Mouse (Mus musculus) adrenal gland, postnatal 10 days (tissue): Measurements from ENCODE around the gene Tcp1. TPM values are rescaled to one million over a fixed set of nuclear protein-coding genes. Genes with fewer than 3 reads are reported as not detected.
"Not testable (repeated sequence)": the region's sequence is repeated elsewhere in the genome, so short reads cannot be mapped to it uniquely, and the experiment has no call there.

Source experiments
- DNase-seq: peaks from one replicate; pipeline ENCODE4 v3.0.0; 2021; ENCODE audit warnings: mixed read lengths
- long read RNA-seq, 2 experiments: library from polyadenylated mRNA; stranded (forward); transcript quantifications; one replicate each; pipeline ENCODE4 v2.0.0; 2021
- total RNA-seq, 2 experiments: library from RNA; stranded (reverse); gene quantifications; 2 replicates each; pipeline ENCODE4 v1.2.3; 2021

Tcp1 gene
- total RNA-seq: 100 to 1,000 TPM; 235 to 266 TPM
- long read RNA-seq, experiment 1, transcript Tcp1-201 (11 exons, 1,902 nt): minor isoform, 9 of 335 reads
- long read RNA-seq, experiment 1, transcript Tcp1-209 (12 exons, 2,446 nt): major isoform, 273 of 335 reads
- long read RNA-seq, experiment 1, partial matches to known transcripts: 42 of 335 reads
- long read RNA-seq, experiment 1, other reads (novel, unspliced or antisense): 6 of 335 reads
- long read RNA-seq, experiment 2, transcript Tcp1-209 (12 exons, 2,446 nt): major isoform, 122 of 161 reads
- long read RNA-seq, experiment 2, partial matches to known transcripts: 33 of 161 reads
- long read RNA-seq, experiment 2, other reads (novel, unspliced or antisense): 6 of 161 reads

DNA sequence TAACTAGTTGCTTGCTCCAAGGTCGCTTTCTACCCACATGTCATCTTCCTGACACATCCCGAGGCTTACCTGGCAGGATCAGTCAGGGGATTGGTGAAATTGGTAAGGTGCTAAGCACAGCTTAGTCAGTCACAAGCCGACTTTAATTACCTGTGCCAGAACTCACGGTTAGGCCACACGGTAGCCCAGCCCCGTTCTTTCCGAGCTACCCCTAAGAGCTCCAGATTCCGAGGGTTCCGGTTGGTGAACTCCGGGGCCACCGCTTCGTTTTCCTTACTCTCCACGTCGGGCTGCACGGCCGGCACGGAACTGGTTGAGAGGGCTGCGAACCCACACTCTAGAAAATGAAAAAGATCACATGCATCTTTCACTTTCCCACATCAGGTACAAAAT is at the start of gene Tcp1:
Gene Tcp1 (plus strand): TSS at position 214 of the 393 bp plus-strand sequence.
- DNase-seq: peak; percentile 47

DNA sequence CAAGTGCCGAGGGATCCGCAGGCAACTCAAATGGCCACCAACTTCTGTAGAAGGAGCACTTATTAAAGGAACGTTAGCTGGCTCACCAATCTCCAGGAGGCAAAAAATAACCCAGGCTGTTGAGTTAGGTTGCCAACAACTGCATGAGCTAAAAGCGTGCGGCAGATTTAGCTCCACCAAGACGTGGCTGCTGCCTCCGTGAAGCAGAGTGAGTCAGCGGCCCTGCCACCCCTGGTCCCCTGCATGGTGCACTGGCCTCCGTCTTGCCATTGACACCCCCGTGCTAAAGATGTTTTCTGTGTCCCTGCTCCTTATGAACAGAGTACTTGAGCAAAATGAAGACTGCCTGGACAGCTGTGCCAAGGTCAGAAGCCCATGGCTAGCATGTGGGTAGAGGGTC is 48.6 kb upstream of the Tcp1 start:
- no peak for DNase-seq

DNA sequence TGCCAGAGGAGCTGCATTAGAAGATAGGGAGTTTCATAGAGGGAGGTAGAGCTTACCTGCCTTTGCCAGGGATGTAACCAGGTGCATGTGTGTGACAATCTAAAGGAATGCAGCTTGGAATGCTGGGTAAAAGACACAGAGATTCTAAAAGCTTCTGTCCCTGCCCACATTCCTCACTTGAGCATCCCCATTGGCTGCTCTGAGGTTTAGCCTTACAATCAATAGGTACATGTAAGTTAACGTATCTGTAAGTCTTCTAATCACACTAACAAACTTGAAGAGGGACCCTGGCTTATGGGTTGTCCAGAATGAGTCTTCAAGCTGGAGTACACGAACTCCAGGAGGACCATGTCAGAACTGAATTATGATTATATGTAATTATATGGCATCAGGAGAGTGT is 47.5 kb upstream of the Tcp1 start, which contains the start of gene Mas1:
Gene Mas1 (minus strand): TSS at position 101 of the 400 bp plus-strand sequence.
- no peak for DNase-seq

DNA sequence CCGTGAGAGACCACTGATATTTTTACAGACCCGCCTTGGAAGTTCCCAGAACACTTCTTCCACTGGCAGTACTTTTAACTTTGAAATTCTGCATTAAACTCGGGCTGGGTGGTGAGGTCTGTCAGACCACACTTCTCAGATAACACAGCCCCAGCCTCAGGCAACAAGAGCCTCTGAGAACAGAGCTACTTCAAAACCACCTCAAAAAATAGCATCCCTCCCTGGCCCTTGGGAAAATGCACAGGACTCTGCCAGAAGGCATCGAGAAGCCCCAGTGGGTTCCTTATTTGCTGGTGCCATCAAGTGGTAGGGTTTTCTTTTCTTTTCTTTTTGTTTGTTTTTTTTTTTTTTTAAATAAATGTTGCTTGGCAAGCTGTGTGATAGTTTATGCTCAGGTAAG is 46.9 kb upstream of the Tcp1 start:
- no peak for DNase-seq

DNA sequence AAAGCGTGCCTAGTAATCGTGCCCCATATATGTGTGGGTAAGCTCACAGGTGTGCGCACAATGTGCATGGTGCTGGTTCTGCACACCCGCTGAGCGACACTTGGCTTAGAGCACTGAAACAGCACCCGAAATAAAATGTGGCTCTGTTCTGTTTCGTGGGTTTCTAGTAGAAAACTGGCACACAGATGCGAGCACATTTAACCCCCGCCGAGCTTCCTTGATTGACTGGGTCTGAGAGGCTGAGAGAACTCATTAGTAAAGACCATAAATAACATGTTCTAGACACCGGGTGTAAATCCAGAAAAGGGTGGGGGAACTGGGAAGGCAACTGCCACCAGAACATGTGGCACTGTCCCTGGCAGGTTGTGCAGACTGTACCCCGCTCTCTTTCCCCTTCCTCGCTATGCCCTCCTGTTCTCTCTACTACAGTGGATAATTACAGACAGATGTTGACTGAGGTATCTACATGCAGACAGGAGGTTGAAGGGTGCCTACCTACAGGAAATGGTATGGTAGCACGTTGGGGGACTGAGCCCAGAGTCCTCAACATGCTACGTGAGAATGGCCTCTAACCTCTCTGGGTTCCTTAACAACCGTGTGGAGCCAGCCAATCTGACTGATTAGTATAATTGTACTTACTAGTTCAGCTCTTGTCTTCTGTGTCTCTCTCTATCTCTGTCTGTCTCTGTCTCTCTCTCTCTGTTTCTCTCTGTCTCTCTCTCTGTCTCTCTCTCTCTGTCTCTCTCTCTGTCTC is 43.0 kb upstream of the Tcp1 start:
- DNase-seq: no peak

DNA sequence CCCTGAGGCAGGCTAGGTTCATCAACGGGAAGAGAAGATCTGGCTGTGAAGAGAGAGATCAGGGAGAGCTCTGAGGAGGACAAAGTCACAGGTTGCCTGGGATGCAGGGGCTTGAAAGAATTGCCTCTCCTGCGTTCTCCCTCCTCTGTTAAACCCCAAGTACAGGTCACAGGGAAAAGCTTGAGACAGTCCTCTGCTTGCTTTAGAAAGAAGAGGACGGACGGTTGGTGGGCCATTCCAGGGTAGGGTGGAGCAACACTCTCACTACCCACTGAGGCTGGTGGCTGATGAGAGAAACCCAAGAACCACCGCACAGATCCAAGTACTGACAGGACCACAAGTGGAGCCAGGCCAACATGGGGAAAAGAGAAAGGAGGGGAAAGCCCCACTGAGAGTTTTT is 39.8 kb upstream of the Tcp1 start, which contains the start of gene Mrgprh:
Gene Mrgprh (plus strand): TSS at position 301 of the 400 bp plus-strand sequence.
- DNase-seq: no peak

DNA sequence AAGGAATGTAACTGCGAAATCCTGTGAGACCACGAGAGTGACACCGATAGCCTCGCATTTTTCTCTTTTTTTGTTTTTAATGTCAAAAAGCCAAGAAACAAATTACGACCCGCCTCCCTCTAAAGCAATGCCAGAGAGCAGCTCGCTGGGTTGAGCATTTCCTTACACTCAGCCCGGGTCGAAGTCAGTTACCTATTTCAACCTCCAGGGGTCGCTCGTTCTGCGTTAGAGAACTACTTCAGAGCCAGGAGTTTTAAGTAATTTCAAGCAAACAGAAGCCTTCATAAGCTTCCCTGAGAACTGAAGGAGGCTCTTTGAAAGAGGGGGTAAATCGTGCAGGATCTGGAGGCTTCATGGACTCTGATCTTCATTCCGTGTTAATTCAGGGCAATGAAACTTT is 35.3 kb upstream of the Tcp1 start:
- DNase-seq: peak; percentile 86

DNA sequence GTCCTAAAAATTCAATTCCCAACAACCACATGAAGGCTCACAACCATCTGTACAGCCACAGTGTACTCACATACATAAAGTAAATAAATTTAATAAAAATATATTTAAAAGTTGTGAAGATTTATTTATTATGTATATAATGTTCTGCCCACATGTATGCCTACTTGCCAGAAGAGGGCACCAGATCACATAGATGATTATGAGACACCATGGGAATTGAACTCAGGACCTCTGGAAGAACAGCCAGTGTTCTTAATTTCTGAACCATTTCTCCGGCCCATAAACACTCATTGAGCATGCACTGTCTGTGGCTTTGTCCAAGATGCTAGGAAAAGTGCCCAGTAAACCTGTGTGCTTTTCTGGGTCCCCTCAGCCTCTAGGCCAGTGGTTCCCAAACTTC is 34.3 kb upstream of the Tcp1 start:
- no peak for DNase-seq

DNA sequence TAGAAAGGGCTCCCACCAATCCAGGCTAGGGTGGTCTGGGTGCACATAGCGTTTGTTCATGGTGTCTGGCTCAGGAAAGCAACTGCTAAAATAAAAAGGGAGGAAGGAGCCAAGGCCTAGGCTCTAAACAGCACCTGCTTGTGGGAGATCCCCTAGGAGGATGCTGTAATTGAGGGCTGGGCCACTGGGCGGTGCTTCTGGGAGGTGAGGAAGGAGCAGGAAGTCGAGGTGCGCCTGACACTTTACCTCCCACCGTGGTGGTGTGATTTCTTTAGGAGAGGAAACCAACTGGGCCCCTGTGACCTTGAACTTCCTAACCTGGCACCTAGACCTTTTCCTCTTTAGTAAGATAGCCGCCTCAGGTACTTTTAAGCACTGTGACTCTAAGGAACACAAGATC is 28.9 kb upstream of the Tcp1 start:
- peak; percentile 27 for DNase-seq

DNA sequence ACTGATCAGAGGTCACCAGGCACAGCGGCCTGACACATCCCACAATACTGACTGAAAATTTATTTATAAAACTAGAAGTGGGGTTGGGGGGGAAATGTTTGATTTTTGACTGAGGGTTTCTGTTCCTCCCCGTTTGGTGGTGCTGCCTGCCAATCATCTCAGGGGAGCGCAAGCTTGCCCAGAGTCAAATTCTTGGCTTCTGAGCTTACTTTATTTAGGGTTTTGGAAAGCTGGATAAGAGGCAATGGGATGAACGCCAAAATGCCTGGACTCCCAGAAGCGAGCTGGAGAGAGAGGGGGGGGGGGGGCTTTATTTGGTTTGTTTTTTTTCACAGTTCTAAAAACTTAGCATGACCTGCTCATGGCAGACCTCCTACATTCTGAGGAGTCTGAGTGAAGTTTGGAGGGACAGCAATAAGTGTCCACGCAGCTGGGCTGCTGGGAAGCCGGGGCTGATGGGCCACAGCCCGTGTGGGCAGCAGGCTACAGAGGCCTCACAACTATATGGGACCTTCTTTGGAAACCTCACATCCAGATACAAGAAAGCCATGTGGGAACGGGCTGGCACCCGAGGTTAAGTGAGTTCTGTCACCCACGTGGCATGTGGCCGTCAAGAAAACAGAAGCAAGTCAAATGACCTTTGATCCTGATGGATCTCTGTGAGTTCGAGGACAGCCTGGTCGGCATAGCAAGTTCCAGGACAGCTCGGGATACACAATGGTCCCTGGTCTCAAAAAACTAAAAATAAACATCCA is 28.3 kb upstream of the Tcp1 start:
- DNase-seq: peak; percentile 38

DNA sequence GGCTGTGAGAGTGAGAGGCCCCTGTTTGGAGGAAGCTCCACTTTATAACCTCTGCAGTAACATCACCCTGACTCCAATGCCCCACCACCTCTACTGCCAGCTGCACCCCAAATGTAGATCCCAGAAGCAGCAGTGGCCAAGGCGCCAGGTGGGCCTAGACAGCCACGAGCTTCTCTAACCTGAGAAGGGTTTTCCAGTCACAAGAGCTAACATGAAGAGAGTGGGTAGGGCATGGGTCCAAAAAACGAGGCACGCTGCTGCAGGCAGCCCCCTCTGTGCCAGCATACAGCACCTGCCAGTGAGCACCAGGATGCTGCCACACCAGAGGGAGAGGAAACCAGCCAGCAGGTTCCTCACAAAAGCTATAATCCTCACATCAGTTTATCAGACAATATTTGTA is 24.4 kb upstream of the Tcp1 start:
- DNase-seq: no peak

DNA sequence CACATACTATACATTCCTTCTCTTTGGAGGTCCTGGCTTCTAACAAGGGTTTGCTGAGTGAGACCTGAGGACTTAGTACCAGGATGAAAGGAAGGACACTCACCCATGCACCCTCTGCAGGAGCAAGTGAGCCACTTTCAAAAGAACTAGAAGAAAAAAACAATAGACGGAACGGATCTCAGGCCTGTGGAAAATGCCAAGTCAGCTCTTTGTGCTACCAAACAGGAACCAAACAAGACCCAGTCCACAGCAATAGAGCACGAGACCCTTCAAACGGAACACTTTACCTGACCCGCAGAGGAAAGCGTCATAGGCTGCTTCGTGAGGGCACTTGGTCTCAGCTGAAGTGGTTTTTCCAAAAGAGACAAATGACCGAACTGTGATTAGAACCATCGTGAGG is 23.5 kb upstream of the Tcp1 start:
- DNase-seq: no peak

DNA sequence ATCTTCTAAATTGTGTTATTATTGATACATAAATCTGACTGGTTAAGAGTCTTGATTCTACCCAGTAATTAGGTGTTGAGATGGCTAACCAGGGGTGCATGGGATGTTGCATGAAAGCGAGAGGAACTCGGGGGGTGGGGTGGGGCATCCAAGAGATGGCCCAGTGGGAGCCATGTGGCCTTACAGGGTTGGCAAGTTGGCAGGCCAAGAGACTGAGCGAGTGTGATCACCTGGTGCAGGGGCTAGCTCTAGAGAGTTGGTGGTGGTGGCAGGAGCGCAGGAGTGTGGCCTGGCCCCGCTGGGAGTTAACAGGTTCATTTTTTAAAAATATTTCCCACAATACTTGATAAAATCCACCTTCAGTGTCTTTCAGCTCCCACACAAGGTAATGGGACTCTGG is 17.8 kb upstream of the Tcp1 start:
- no peak for DNase-seq

DNA sequence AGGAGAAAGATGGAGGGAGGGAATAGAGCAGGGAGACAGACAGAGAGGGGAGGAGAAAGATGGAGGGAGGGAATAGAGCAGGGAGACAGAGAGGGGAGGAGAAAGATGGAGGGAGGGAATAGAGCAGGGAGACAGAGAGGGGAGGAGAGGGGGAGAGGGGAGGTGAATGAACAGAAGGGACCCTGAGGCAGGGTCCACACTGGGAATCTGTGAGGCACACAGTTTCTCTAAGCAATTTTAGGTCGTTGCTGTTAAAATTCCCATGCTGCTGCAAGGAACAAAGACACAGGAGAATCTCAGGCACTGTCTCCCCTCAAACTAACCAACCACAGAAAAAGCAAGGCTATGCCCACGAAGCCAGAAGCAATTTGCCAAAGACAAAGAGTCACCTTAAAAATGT is 16.9 kb upstream of the Tcp1 start:
- DNase-seq: not testable (repeated sequence)

DNA sequence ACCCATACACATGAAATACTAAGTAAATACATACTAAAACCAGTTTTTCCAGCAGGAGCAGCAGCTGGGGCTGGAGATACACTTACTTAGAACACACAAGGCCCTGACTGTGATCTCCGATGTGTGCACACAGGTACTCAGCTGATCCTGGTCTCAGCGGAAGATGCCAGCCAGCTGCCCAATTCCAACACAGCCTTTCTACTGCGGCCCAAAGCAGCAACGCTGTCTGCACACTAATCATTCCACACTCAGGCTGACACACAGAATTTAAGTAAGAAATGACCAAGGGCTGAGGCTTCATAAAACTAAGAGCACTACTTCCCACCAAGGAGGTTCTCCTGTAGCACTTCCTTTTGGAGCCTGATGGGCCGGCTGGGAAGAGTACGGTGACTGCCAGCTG is 13.2 kb upstream of the Tcp1 start:
- no peak for DNase-seq

DNA sequence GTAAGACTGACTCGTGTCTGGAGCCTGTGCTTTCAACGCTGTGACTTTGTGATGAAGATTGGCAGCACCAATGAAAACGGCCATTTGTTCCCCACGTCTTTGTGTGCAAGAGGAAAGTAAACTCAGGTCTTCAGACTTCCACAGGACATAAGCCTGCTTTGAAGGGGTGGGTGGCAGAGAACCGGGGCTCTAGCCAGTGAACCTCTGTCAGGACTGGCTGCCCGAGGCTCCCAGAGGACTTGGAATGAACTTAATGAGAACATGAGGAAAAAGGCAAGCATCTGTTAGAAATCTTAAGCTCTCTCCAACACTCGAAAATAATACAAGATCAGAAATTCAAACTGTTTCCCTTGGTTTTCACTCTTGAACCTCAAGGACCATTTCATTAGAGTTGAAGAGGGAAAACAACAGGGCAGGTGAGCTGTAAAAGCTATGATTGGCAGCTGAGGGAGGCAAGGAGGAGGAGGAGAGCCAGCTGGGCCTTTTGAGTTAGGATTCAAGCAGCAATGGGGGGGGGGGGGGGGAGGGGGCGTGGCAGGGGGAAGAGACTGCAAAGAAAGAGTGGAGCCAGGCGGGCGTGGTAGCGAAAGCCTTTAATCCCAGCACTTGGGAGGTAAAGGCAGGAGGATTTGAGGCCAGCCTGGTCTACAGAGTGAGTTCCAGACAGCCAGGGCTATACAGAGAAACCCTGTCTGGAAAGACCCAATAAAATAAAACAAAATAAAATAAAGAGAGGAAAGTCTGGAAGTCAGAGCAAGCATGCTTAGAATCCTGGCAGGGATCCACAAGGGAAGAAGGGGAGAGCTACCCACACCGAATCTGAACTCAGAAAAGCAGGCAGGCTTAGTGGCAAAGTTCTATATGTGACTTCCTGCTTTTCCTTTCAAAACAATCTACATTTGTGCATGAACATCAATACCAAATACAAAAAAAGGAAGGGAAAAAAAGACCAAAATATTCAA is 11.8 kb upstream of the Tcp1 start:
- no peak for DNase-seq

DNA sequence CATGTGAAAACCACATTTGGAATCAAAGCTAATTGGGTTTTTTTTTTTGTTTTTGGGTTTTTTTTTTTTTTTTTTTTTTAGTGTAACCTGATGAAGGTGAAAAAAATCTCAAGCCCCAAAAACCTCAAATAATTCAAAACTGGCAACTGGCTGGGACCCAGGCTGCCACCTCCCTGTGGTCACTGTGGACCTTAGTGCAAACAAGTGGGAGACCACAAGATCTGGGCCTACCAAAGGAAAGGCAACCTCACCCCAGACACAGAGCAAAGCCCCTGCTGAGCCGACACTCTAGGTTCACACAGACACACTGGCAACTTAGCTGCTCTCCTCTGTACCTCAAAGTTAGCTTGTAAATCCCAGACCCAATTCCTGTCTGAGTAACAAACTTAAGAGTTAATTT is 11.2 kb upstream of the Tcp1 start:
- DNase-seq: no peak

DNA sequence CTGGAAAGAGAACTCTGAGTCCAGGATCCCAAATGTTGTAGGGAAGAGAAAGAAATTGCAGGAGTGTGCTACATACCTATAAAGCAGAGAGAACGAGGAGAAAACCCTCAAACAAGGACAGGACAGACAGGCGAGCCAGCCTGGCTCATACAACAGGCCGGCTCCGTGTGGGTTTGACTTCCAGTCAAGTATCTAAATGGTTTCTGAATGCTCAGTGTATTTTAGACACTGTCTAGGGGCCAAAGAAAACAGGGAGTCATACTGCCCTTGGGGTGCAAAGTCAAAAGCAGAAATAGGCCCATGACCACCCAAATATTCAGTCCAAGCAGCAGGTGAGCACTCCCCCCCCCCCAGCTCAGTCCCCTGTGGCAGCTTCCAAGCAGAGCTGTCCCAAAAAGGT is 9.7 kb upstream of the Tcp1 start:
- DNase-seq: no peak

DNA sequence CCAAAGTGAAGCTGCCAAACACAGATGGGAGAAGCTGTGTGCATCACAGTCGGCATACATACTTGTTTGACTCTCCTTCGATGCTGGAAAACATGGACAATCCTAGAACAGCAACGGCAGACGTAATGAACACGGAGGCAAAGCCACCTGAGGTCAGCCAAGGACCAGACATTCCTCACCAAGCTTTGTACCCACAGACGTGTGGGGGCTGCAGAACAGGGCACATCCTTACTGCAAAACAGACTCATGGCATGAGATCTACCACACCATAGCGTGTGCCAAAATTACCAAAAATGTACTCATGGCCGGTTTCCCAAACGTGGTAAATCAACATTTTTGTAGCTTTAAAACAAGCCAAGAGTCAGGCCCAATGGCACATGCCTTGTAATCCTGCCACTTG is 9.1 kb upstream of the Tcp1 start:
- DNase-seq: no peak

DNA sequence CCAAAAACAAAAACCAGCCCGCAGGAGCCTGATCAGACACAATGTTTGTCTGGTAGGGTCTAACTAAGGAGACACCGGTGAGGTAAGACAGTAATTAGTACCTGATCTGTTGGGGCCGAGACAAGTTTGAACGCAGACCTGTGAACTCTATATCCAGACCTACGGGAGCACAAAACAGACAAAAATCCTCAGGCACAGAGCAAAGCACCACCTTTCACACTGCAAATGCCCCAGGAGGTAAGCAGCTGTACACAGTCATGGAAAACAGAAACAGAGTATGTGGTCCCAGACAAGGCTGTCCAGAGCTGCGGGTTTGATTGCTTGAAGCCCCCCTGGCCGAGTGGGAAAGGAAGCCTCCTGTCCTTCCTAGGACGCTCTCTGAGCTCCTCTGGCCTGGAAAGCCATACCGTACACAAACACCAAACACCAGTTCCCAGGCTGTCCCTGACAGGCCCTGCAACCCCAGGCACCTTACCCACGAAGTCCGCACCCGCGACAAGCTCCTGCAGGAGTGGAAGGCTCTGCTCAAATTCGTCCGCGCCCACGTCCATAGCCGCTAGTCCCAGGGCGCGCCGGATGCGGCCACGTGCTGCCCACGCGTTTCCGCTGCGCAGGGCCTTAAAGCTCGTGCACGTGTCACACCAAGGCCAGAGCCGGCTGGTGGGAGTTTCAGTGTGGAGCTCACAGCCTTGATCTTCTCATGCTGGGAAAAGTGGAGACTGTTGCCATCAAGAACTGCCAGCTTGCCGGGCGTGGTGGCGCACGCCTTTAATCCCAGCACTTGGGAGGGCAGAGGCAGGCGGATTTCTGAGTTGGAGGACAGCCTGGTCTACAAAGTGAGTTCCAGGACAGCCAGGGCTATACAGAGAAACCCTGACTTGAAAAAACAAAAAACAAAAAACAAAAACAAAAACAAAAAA is 5.9 kb upstream of the Tcp1 start, which contains the start of gene Pnldc1:
Gene Pnldc1 (minus strand): TSS at position 870 of the 920 bp plus-strand sequence.
- DNase-seq: no peak

DNA sequence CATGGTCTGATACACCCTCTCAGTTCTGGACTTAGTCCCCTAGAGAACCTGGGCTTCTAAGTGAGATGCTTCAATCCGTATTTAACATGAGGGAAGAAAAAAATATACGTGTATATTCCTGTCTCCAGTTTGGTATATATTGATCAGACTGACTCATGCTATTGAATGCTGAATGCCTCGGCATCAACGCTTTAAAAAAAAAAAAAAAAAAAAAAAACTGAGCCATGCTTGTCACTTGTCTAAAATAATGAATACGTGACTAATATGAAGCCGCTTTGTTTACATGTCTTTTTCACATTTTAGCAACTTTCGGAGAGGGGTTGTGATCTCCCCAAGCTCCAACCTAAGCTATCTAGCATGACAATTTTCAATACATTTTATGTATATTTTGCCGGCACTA is 5.1 kb upstream of the Tcp1 start:
- no peak for DNase-seq
